Mouse (Mus musculus) layer of hippocampus, adult 9-11 months (tissue): ENCODE results near the gene Pcna.
"Not testable (repeated sequence)": the region's sequence is repeated elsewhere in the genome, so short reads cannot be mapped to it uniquely, and the experiment has no call there.

Experiments used
- DNase-seq: peaks from one replicate; pipeline ENCODE4 v3.0.0; 2022

The Pcna gene

GRCm38 (mm10) chr2:132275527-132275926 lies 22.4 kb upstream of the Pcna start:
- DNase-seq: no peak

- no peak for DNase-seq
These were observed 19.7 kb upstream of the Pcna start for GRCm38 (mm10) chr2:132272694-132273389.

GRCm38 (mm10) chr2:132270331-132270951 lies 17.3 kb upstream of the Pcna start:
- DNase-seq: no peak

DNA sequence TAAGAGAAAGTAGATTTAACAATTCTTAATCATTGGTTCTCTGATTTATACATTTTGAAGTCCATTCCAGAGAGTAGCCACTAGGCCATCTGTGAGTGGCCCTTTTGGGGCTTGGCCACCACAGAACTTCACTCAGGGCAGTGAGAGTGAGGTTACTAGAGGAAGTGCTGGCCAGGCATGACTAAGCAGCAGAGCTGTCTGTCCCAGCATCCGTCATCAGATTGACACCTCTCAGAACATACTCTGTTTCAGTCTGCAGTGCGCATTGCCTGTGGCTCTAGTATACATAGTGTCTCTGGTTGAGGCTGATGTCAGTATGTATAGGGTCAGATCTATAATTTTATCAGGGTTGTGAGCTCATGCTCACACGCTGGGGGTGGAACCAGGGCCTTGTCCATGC lies 16.1 kb upstream of the Pcna start:
- no peak for DNase-seq

DNA sequence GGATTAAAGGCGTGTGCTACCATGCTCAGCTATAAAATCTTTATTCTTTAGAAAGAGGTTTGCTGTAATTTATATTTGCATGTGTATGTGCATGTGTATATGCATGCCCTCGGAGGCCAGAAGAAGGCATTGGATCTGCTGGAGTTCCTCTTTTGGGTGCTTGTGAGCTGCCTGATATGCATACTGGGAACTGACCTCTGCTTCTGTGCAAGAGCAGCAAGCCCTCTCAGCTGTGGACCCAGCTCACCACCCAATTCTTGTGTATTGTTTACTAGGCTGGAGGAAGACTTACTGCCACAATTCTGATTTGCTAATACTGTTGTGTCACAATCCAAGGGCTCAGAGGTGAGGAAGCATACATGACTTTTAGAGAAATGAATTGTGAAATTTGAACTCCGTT lies 13.0 kb upstream of the Pcna start:
- no peak for DNase-seq

DNA sequence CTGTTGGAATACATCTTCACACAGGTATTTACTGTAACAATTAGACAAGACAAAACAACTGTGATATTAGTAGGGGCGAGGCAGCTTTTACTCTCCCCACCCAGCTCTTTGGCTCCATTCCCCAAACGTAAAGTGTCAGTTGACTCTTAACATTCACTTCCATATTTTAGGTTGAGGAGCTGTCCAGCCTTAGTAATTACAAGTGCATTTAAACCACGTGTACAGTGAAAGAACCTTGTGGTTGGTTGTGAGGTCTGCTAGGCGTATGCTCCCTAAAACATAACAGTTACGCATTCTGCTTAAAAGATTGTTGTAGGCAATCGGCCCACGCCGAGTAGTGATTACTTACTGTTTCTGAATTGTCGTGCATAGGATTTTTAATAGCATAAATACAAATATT lies 12.1 kb upstream of the Pcna start:
- DNase-seq: no peak

- DNase-seq: no peak
These were observed 11.2 kb upstream of the Pcna start for GRCm38 (mm10) chr2:132264266-132264710.

GRCm38 (mm10) chr2:132263421-132264265 lies 10.5 kb upstream of the Pcna start:
- no peak for DNase-seq

- DNase-seq: peak; percentile 99
These were observed 9.8 kb upstream of the Pcna start, which contains the start of gene Cds2 for GRCm38 (mm10) chr2:132262879-132263398. Gene Cds2, plus strand, starts transcription at chr2:132263148.

- no peak for DNase-seq
These were observed 9.1 kb upstream of the Pcna start for GRCm38 (mm10) chr2:132262175-132262574.

DNA sequence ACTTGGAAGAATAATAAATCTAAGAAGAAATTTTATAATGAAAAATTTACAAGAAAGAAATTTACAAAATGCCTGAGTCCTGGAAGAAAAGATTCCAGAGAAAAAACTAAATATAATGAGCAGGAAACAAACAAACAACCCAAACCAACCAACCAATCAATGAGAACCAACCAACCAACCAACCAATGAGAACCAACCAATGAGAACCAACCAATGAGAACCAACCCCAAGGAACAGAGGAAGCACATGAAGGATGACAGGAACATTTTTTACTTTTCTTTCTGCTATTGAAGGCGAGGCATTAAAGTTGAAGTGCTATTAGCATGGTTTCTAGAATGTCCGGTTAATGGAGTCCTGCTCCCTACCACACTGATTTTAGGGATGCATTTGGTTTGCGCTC lies 7.5 kb upstream of the Pcna start:
- no peak for DNase-seq

DNA sequence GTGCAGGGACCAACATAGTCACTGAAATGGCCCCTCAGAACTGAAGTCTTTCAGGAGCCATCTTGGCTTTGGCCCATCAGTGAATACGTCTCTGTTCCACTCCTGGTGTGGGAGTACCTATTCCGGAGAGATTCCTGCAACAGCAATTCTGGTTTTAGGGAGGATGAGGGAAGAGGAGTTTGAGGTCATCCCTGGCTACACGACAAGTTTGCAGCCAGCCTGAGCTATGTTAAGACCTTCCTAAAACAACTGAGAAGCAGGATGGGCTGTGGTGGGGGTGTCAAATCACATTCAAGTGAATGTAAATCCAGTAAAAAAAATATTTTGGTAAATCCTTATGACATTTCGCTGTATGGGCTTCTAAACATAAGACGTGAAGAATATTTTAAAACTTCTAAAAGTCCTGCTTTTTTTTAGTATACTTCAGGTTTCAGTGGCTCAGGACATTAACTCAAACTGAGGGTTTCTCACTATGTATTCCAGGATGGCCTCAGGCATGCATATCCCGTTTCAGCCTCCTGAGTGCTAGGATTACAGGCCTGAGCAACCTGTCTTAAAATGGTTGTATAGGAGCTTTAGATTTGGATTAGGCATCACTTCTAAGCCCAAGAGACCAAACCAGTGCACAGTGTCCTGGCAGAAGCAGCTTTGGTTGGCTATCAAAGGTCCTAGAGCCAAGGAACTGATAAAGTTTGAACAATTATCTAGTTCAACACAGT lies 4.4 kb upstream of the Pcna start:
- DNase-seq: no peak

DNA sequence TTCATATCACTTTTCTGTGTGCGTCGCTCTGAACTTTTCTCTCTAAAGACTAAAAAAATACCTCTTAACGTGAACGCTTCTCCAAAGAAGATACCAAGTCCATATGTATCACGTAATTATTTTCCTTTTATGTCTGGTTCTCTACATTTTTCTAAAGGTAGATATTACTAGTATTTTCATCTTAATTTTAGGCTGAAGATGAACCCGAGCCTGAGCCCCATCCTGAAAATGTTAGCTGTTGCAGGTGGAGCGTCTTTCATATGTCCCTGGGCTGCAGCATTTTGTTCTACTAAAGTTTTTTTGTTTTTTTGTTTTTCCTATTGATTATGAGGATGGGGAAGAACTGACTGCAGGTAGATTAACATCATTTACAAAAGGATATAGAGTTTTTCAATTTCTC lies 489 bp upstream of the Pcna start:
- no peak for DNase-seq

DNA sequence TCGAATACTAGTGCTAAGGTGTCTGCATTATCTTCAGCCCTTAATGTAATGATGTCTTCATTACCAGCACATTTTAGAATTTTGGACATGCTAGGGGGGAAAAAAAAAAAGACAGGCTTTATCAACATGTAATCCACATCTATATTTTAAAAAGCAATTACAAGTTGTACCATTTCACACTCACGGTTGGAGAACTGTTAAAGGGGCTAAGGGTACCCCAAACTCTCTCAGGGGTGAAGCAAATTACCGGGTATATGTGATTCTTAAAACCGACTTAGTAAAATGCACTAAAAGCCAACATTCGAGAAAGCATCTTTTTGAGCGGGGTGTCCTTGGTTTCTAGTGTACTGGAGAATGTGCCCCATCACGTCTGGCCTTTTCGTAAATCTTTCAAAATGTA lies 1.2 kb downstream of the Pcna start:
- DNase-seq: no peak

DNA sequence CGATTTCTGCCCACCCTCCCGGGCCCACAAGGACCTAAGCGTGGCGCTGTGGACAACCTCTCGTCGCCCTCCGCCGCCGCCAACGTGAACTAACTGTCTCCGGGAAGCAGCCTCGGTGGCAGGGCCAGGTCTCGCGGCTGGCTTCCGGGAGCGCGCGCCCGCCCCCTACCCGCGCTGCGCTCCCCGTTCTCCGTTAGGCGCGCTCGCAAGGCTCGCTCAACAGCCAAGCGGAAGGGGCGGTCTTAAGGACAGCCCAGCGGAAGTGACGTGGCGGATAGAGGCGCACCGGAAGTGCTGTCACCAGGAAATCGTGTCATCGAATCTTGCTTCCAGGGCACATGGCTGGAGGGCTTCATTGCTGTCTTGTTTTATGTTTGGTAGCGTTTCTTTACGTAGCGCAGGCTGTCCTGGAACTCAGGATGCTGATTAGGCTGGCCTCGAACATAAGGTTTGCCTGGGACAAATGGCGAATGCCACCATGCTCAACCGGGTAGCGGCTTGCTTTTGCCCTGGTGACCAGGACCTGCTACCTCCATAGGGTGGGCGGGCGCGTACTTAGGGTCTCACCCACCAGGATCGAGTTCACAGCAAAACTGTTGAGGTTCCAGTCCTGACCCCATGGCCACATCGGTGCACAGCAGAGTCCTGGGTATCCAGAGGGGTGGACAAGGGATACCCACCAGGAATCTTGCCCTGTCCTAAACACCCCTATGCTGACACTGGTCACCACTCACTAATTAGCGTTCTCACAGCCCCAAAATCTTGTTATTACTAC lies 5.4 kb downstream of the Pcna start, which contains the start of gene Tmem230:
Tmem230 (minus strand) TSS at position 269 of the 775 bp plus-strand sequence.
- DNase-seq: peak; percentile 96

GRCm38 (mm10) chr2:132243370-132243769 lies 9.7 kb downstream of the Pcna start:
- no peak for DNase-seq

- not testable (repeated sequence) for DNase-seq
These were observed 12.7 kb downstream of the Pcna start for GRCm38 (mm10) chr2:132240457-132240856.

DNA sequence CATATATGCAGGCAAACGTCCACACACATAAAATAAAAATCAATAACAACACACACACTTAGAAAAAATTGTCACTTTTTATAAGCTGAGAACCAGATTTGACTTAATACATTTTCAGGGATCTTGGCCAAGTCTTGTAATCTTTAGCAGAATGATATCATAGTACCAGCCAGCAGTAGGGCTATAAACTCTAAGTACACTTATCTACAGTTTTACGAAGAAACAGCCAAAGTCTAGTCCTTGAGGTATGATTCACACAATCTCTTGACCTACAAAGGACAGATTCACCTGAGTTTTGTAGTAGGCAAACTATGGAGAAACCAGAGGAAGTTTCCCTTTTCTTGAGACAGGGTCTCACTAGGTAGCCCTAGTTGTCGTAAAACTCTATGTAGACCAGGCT lies 13.7 kb downstream of the Pcna start:
- DNase-seq: not testable (repeated sequence)

- no peak for DNase-seq
These were observed 17.1 kb downstream of the Pcna start for GRCm38 (mm10) chr2:132235975-132236374.

DNA sequence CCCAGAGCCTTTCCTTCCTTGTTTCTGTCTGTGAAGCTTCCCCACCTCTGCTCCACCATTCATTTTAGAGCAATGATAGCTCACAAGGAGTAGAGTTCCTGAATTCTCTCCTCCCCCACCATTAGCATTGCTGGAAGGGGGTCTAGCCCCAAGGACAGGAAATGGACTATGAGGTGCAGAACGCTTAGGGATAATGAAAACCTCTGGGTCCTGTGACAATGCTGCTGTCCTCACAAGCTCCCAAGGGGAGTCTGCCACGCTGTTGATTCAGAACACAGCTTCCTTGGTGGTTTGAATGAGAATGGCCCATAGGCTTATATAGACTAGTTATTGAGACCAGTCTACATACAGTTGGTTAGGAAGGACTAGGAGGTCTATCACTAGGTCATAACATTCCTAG lies 17.8 kb downstream of the Pcna start:
- DNase-seq: no peak

DNA sequence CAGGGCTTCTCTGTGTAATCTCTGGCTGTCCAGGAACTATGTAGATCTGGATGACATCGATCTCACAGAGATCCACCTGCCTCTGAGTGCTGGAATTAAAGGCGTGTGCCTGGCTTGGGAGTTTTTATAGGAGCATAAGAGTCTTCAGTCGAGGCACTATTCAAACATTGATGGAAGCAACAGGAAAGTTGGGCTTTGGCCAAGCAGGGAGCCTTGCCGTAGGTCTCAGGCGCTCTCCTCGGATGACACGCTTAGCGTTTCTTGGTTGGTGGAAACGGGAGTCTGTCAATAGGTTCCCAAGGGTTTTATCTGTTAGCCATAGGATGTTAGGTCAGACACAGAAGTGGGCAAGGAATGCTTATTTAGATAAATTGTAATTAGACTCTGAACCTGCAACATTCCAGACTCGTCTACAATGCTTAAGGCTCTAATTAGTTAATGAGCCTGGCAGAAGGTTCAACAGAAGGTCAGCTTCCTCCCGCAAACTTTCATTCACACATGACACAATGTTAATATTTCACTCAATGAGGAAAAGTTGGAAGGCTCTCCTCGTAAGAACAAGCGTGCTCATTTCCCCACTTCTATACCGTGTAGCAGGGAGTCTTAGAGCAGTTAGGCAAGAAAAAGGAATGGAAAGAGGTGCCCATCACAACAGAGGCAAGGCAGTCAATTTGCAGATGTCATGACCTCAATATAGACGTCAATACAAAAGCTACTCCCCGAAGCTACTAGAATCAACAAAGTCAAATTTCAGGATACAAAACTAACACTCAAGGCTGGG lies 18.9 kb downstream of the Pcna start:
- no peak for DNase-seq
